Mouse (Mus musculus) megakaryocyte, embryonic 14.5 days (primary cell): ENCODE measurements at regions not wholly inside any gene's neighbourhood (a gene's known extent, or its start where the extent isn't known, plus 50 kb on each side); places are given as distances from the start of the nearest gene placed in this dataset.

Experiments
- H3K27me3 ChIP-seq: replicated peaks from 2 replicates; pipeline ENCODE3; 2012; ENCODE audit warnings: inconsistent platforms
- H3K36me3 ChIP-seq: replicated peaks from 2 replicates; pipeline ENCODE3; 2012; ENCODE audit warnings: low read length, inconsistent platforms, mixed read lengths
- H3K4me1 ChIP-seq: 2 replicates; pipeline ENCODE4 v1.6.1; 2012; ENCODE audit warnings: inconsistent platforms
- H3K4me3 ChIP-seq: replicated peaks from 2 replicates; pipeline ENCODE3; 2012; ENCODE audit warnings: moderate library complexity, mild to moderate bottlenecking, inconsistent platforms
- H3K9me3 ChIP-seq: 2 replicates; pipeline ENCODE4 v1.6.1; 2012; ENCODE audit warnings: inconsistent platforms
- FLI1 ChIP-seq: IDR thresholded peaks from 2 replicates; pipeline ENCODE4 v1.6.1; 2012; ENCODE audit warnings: low read length, inconsistent platforms, mixed read lengths
- GATA1 ChIP-seq: IDR thresholded peaks from 3 replicates; pipeline ENCODE4 v1.6.1; 2012; ENCODE audit warnings: mixed read lengths, low read length, inconsistent platforms, borderline replicate concordance

GRCm38 (mm10) chr2:174532671-174533363 is 59.9 kb upstream of the Prelid3b start:
- no peaks in the 10 kb centered on the region for H3K4me1 ChIP-seq
- no peak overlapping the region for H3K4me3 ChIP-seq
- H3K9me3 ChIP-seq, result no peaks in the 10 kb centered on the region
- H3K27me3 ChIP-seq, result peaks cover 5% of the 10 kb centered on the region
- no peak for TF ChIP-seq FLI1
- TF ChIP-seq GATA1, result no peak
- H3K36me3 ChIP-seq, result no peaks in the 10 kb centered on the region

GRCm38 (mm10) chr2:174540717-174541116 is 67.8 kb upstream of the Prelid3b start:
- Histone ChIP-seq H3K9me3 (0 out of 2 replicates have a peak, but pooled peaks cover 4% of the 10 kb centered on the region), H3K4me3 (no peak overlapping the region), H3K4me1 (no peaks in the 10 kb centered on the region), H3K27me3 (peaks cover 4% of the 10 kb centered on the region), H3K36me3 (no peaks in the 10 kb centered on the region)
- TF ChIP-seq FLI1 (no peak), GATA1 (no peak)

GRCm38 (mm10) chr2:174547207-174547606 is 74.3 kb upstream of the Prelid3b start:
- no peaks in the 10 kb centered on the region for H3K36me3 ChIP-seq
- no peak overlapping the region for H3K4me3 ChIP-seq
- peaks cover 17% of the 10 kb centered on the region for H3K27me3 ChIP-seq
- no peak for TF ChIP-seq GATA1
- no peak for TF ChIP-seq FLI1
- H3K9me3 ChIP-seq, result 0 out of 2 replicates have a peak, but pooled peaks cover 4% of the 10 kb centered on the region
- no peaks in the 10 kb centered on the region for H3K4me1 ChIP-seq

GRCm38 (mm10) chr2:174547701-174548100 is 74.8 kb upstream of the Prelid3b start:
- Histone ChIP-seq H3K27me3 (peaks cover 17% of the 10 kb centered on the region), H3K36me3 (no peaks in the 10 kb centered on the region), H3K4me1 (no peaks in the 10 kb centered on the region), H3K9me3 (0 out of 2 replicates have a peak, but pooled peaks cover 4% of the 10 kb centered on the region), H3K4me3 (no peak overlapping the region)
- no peak for TF ChIP-seq GATA1

DNA sequence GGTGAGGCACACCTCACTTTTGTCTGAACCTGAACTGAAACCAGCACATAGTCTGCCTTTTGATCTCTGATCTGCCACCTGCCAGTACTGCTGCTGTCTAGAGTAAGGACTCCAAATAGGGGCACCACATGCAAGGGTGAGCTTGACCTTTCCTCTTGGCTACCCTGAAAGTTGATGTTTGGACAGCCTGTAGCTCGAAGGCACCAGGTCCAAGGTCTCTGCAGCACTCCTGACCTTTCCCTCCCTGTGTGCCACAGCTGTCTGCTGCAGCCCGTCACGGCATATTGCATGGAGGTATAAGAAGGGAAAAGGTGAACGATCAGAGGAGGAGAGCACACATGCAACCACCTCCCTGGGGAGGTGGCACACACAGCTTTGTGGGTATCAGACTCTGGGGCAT is 75.9 kb upstream of the Prelid3b start:
- no peaks in the 10 kb centered on the region for H3K9me3 ChIP-seq
- H3K4me3 ChIP-seq, result no peak overlapping the region
- H3K4me1 ChIP-seq, result no peaks in the 10 kb centered on the region
- H3K36me3 ChIP-seq, result no peaks in the 10 kb centered on the region
- H3K27me3 ChIP-seq, result peaks cover 15% of the 10 kb centered on the region
- no peak for TF ChIP-seq FLI1
- TF ChIP-seq GATA1, result no peak

- Histone ChIP-seq H3K9me3 (no peaks in the 10 kb centered on the region), H3K4me1 (no peaks in the 10 kb centered on the region), H3K36me3 (no peaks in the 10 kb centered on the region), H3K27me3 (peaks cover 6% of the 10 kb centered on the region), H3K4me3 (no peak overlapping the region)
- TF ChIP-seq GATA1 (no peak), FLI1 (no peak)
These were observed 82.9 kb upstream of the Prelid3b start for GRCm38 (mm10) chr2:174555778-174556177.

DNA sequence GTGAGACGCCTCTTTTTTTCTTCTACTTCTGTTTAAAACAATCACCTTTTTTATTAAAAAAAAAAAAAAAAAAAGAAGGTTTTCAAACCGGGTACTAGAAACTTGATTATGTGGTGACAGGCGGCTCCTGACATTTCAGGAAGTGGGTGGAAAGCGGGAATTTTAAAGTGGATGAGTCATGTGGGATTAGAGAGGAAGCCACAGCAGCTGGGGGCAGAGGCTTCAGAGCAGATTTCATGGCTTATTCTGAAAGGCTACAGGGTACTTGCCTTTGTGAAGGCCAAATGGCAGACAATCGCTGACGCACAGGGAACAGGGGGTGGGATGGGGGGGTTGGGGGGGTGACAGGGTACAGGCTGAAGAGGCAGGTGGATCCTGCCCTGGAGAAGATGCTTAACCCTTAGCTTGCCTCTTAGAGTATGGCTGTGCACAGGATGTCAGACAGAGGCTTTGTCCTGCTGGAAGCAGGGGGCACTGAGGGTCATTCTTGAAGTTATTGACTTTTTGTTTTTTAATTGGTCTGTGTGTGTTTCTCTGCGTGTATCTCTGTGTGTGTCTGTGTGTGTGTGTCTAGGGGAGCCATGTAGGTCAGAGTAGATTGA is 81.4 kb upstream of the Zfp831 start:
- peaks cover 10% of the 10 kb centered on the region for H3K4me1 ChIP-seq
- TF ChIP-seq FLI1 (no peak), GATA1 (no peak)
- H3K27me3 ChIP-seq, result peaks cover 17% of the 10 kb centered on the region
- H3K9me3 ChIP-seq, result no peaks in the 10 kb centered on the region
- no peak overlapping the region for H3K4me3 ChIP-seq
- H3K36me3 ChIP-seq, result no peaks in the 10 kb centered on the region

DNA sequence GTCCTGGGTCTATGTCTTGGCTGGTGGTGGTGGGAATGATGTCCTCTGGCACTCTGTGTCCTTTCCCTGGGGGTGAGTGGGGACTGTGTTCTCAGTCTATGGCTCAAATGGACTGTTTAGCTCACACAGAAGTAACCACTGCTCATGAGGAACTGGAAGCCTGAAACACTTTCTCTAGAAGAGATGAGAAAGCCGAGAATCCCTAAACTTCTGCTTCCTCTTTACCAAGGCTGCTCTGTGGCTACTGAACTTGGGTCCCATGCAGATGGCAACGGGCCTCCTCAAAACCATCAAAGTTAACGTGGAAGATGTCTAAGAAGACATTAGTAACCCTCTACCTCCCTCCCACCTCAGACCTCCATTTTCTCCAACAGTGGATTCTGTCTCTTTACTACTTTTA is 79.4 kb upstream of the Zfp831 start:
- TF ChIP-seq FLI1, result no peak
- TF ChIP-seq GATA1, result no peak
- Histone ChIP-seq H3K36me3 (no peaks in the 10 kb centered on the region), H3K27me3 (peaks cover 17% of the 10 kb centered on the region), H3K9me3 (no peaks in the 10 kb centered on the region), H3K4me3 (no peak overlapping the region), H3K4me1 (peaks cover 10% of the 10 kb centered on the region)

DNA sequence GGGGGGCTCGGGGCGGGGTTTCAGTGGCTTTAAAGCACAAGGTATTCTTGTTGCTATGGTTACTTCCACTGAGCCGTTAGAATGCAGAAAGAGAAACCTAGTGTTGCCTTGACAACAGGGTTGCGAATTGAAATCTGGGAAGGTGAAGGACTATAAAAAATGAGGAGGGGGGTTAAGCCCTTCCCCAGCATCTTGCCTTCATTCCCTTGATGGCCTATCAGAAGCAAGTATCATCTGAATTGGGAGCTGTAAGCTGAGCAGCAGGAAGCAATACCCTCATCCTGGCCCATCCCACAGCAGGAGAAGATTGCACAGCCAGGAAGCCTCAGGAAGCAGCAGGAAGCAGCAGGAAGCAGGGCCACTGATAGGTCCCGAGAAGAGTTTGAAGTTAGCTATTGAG is 78.5 kb upstream of the Zfp831 start:
- peaks cover 10% of the 10 kb centered on the region for H3K4me1 ChIP-seq
- no peaks in the 10 kb centered on the region for H3K36me3 ChIP-seq
- H3K27me3 ChIP-seq, result peaks cover 19% of the 10 kb centered on the region
- no peak overlapping the region for H3K4me3 ChIP-seq
- TF ChIP-seq FLI1, result no peak
- TF ChIP-seq GATA1, result no peak
- no peaks in the 10 kb centered on the region for H3K9me3 ChIP-seq

GRCm38 (mm10) chr2:174565891-174566290 is 77.4 kb upstream of the Zfp831 start:
- H3K27me3 ChIP-seq, result peaks cover 21% of the 10 kb centered on the region
- no peak for TF ChIP-seq FLI1

More at GRCm38 (mm10) chr2:174565891-174566290, 77.4 kb upstream of the Zfp831 start:
- Histone ChIP-seq H3K4me1 (peaks cover 10% of the 10 kb centered on the region), H3K9me3 (no peaks in the 10 kb centered on the region), H3K36me3 (no peaks in the 10 kb centered on the region), H3K4me3 (peak overlapping the region; percentile 46)
